Mouse (Mus musculus) MEL (cell line): Measurements from ENCODE around the gene Hcn2. TPM values are rescaled to one million over a fixed set of nuclear protein-coding genes. Genes with fewer than 3 reads are reported as not detected.

Experiments used
- DNase-seq: peaks from one replicate; pipeline ENCODE4 v3.0.0; 2011; ENCODE audit warnings: low read depth, low spot score
- H3K27ac ChIP-seq: 2 replicates; pipeline ENCODE4 v1.5.1; 2012; ENCODE audit warnings: low read depth, mild to moderate bottlenecking, control low read depth, low read length, moderate library complexity; ENCODE audit not compliant: control insufficient read depth
- H3K27me3 ChIP-seq, 2 experiments: fragments of 150-350 bp in 1 of 2; sonication (generic) in 1 of 2; 2 replicates each; pipeline ENCODE4 v1.6.1; 2012; ENCODE audit warnings: low read length in 2 of 2, mild to moderate bottlenecking in 2 of 2, improper control_type of control experiment in 1 of 2, moderate library complexity in 1 of 2; ENCODE audit not compliant: insufficient read depth in 2 of 2, control insufficient read depth in 1 of 2
- H3K36me3 ChIP-seq, 2 experiments: 2 replicates each; pipeline ENCODE4 v1.6.1; 2012 to 2014; ENCODE audit warnings: low read length in 2 of 2, improper control_type of control experiment in 1 of 2, inconsistent platforms in 1 of 2, mild to moderate bottlenecking in 1 of 2; ENCODE audit not compliant: insufficient read depth in 2 of 2, control insufficient read depth in 1 of 2
- H3K4me1 ChIP-seq, 2 experiments: fragments of 150-350 bp in 1 of 2; sonication (generic) in 1 of 2; 2 replicates each; pipeline ENCODE4 v1.6.1; 2012; ENCODE audit warnings: low read length in 2 of 2, improper control_type of control experiment in 1 of 2, mild to moderate bottlenecking in 1 of 2; ENCODE audit not compliant: insufficient read depth in 2 of 2, control insufficient read depth in 1 of 2
- H3K4me3 ChIP-seq, 2 experiments: fragments of 150-350 bp in 1 of 2; sonication (generic) in 1 of 2; 2 replicates each; pipeline ENCODE4 v1.5.1; 2012; ENCODE audit warnings: low read depth in 2 of 2, low read length in 2 of 2, mild to moderate bottlenecking in 2 of 2, moderate library complexity in 2 of 2, control low read depth in 1 of 2, improper control_type of control experiment in 1 of 2; ENCODE audit not compliant: control insufficient read depth in 1 of 2, insufficient read depth in 1 of 2
- H3K79me2 ChIP-seq: 2 replicates; pipeline ENCODE4 v1.6.1; 2012; ENCODE audit warnings: mild to moderate bottlenecking, low read length, moderate library complexity; ENCODE audit not compliant: control insufficient read depth, poor library complexity, insufficient read depth
- H3K9ac ChIP-seq: 2 replicates; pipeline ENCODE4 v1.6.1; 2012; ENCODE audit warnings: low read depth, mild to moderate bottlenecking, control low read depth, low read length, moderate library complexity; ENCODE audit not compliant: control insufficient read depth, poor library complexity, severe bottlenecking
- H3K9me3 ChIP-seq: fragments of 150-350 bp; sonication (generic); replicated peaks from 2 replicates; pipeline ENCODE4 v1.6.1; 2012; ENCODE audit warnings: mild to moderate bottlenecking, low read length, improper control_type of control experiment, moderate library complexity; ENCODE audit not compliant: insufficient read depth
- BHLHE40 ChIP-seq: IDR thresholded peaks from 2 replicates; pipeline ENCODE4 v1.6.1; 2012; ENCODE audit warnings: low read depth, mild to moderate bottlenecking, inconsistent platforms, low read length, improper control_type of control experiment, borderline replicate concordance
- E2F4 ChIP-seq: IDR thresholded peaks from 2 replicates; pipeline ENCODE4 v1.6.1; 2011; ENCODE audit warnings: low read depth, low read length, improper control_type of control experiment, borderline replicate concordance
- ELF1 ChIP-seq: IDR thresholded peaks from 2 replicates; pipeline ENCODE4 v1.6.1; 2014; ENCODE audit warnings: low read depth, mild to moderate bottlenecking, inconsistent platforms, low read length, improper control_type of control experiment, moderate library complexity
- EP300 ChIP-seq, 2 experiments: IDR thresholded peaks; 2 replicates each; pipeline ENCODE4 v1.6.1; 2011; ENCODE audit warnings: improper control_type of control experiment in 2 of 2, low read length in 2 of 2, low read depth in 1 of 2, mild to moderate bottlenecking in 1 of 2
- GATA1 ChIP-seq: IDR thresholded peaks from 2 replicates; pipeline ENCODE4 v1.6.1; 2011; ENCODE audit warnings: low read depth, low read length, improper control_type of control experiment
- HCFC1 ChIP-seq: IDR thresholded peaks from 2 replicates; pipeline ENCODE4 v1.6.1; 2012; ENCODE audit warnings: low read depth, mild to moderate bottlenecking, inconsistent platforms, low read length, improper control_type of control experiment, moderate library complexity
- JUND ChIP-seq: IDR thresholded peaks from 2 replicates; pipeline ENCODE4 v1.6.1; 2011; ENCODE audit warnings: low read depth, mild to moderate bottlenecking, improper control_type of control experiment, low read length
- MAX ChIP-seq: IDR thresholded peaks from 2 replicates; pipeline ENCODE4 v1.6.1; 2011; ENCODE audit warnings: low read length, improper control_type of control experiment
- MEF2A ChIP-seq: IDR thresholded peaks from 2 replicates; pipeline ENCODE4 v1.6.1; 2014; ENCODE audit warnings: low read depth, mild to moderate bottlenecking, inconsistent platforms, low read length, improper control_type of control experiment; ENCODE audit not compliant: poor library complexity, insufficient replicate concordance, severe bottlenecking; ENCODE audit errors: extremely low read depth
- MXI1 ChIP-seq: IDR thresholded peaks from 2 replicates; pipeline ENCODE4 v1.6.1; 2011; ENCODE audit warnings: mild to moderate bottlenecking, low read depth, low read length, improper control_type of control experiment
- NELFE ChIP-seq: IDR thresholded peaks from 2 replicates; pipeline ENCODE4 v1.6.1; 2011; ENCODE audit warnings: low read depth, low read length, improper control_type of control experiment
- NRF1 ChIP-seq: IDR thresholded peaks from 2 replicates; pipeline ENCODE4 v1.6.1; 2014; ENCODE audit warnings: low read depth, mild to moderate bottlenecking, inconsistent platforms, low read length, improper control_type of control experiment, moderate library complexity; ENCODE audit not compliant: poor library complexity, insufficient read depth, severe bottlenecking
- POLR2A ChIP-seq, 2 experiments: IDR thresholded peaks; 2 replicates each; pipeline ENCODE4 v1.6.1; 2011 to 2012; ENCODE audit warnings: low read length in 2 of 2, mild to moderate bottlenecking in 2 of 2, control low read depth in 1 of 2, improper control_type of control experiment in 1 of 2, low read depth in 1 of 2, moderate library complexity in 1 of 2; ENCODE audit not compliant: control insufficient read depth in 1 of 2, insufficient read depth in 1 of 2, poor library complexity in 1 of 2
- POLR2AphosphoS2 ChIP-seq: IDR thresholded peaks from 2 replicates; pipeline ENCODE4 v1.6.1; 2011; ENCODE audit warnings: low read length, improper control_type of control experiment
- POLR2AphosphoS5 ChIP-seq: IDR thresholded peaks from 2 replicates; pipeline ENCODE4 v1.6.1; 2012; ENCODE audit warnings: low read depth, borderline replicate concordance, mild to moderate bottlenecking, inconsistent platforms, low read length, moderate library complexity, mixed read lengths
- RCOR1 ChIP-seq: IDR thresholded peaks from 2 replicates; pipeline ENCODE4 v1.6.1; 2012; ENCODE audit warnings: low read depth, mild to moderate bottlenecking, inconsistent platforms, low read length, improper control_type of control experiment
- SIN3A ChIP-seq: IDR thresholded peaks from 2 replicates; pipeline ENCODE4 v1.6.1; 2012; ENCODE audit warnings: low read length, improper control_type of control experiment, inconsistent platforms
- SMC3 ChIP-seq: IDR thresholded peaks from 2 replicates; pipeline ENCODE4 v1.6.1; 2011; ENCODE audit warnings: low read depth, low read length, improper control_type of control experiment
- TAL1 ChIP-seq: IDR thresholded peaks from 2 replicates; pipeline ENCODE4 v1.6.1; 2012; ENCODE audit warnings: mild to moderate bottlenecking, inconsistent platforms, low read length, moderate library complexity, mixed read lengths
- TBP ChIP-seq: IDR thresholded peaks from 2 replicates; pipeline ENCODE4 v1.8.0; 2011; ENCODE audit warnings: low read depth, low read length, improper control_type of control experiment
- USF2 ChIP-seq, 2 experiments: IDR thresholded peaks; 2 replicates each; pipeline ENCODE4 v1.6.1; 2011 to 2012; ENCODE audit warnings: improper control_type of control experiment in 2 of 2, low read length in 2 of 2, borderline replicate concordance in 1 of 2, inconsistent platforms in 1 of 2, low read depth in 1 of 2, mild to moderate bottlenecking in 1 of 2; ENCODE audit not compliant: insufficient read depth in 1 of 2
- ZKSCAN1 ChIP-seq: IDR thresholded peaks from 2 replicates; pipeline ENCODE4 v1.6.1; 2012; ENCODE audit warnings: low read depth, mild to moderate bottlenecking, inconsistent platforms, low read length, improper control_type of control experiment, moderate library complexity
- ZMIZ1 ChIP-seq: IDR thresholded peaks from 2 replicates; pipeline ENCODE4 v1.6.1; 2012; ENCODE audit warnings: low read depth, mild to moderate bottlenecking, inconsistent platforms, low read length, improper control_type of control experiment, moderate library complexity
- polyA plus RNA-seq, 2 experiments: library from polyadenylated mRNA; stranded (reverse) in 1 of 2; unstranded in 1 of 2; fragments of >175 nt in 1 of 2; fragments of >200 nt in 1 of 2; gene quantifications; 2 replicates each; pipeline versions ENCODE4 v1.2.1 to v1.2.4; 2012; ENCODE audit warnings: low replicate concordance in 2 of 2, low read depth in 1 of 2; ENCODE audit not compliant: insufficient read length in 2 of 2, insufficient read depth in 1 of 2, missing spikeins in 1 of 2
- total RNA-seq: library from RNA; depleted of rRNA; stranded (reverse); fragments of 300-350 nt; gene quantifications from 2 replicates; pipeline ENCODE4 v1.2.3, GENCODE M21; 2012

Gene Hcn2
- total and polyA plus RNA-seq, 3 experiments = 0.42 to 1.6 TPM; not detected in 1

GRCm38 (mm10) chr10:79668771-79669575 lies 47.5 kb upstream of the Hcn2 start, which contains the start of gene Tpgs1 (continued):
- TF ChIP-seq HCFC1 (peak; percentile 88), POLR2A (IDR thresholded peaks at IDR 0.05; ENCODE audit: control insufficient read depth in 1 of 2, insufficient read depth in 1 of 2, low read depth in 1 of 2, low read length in 2 of 2, poor library complexity in 1 of 2) (0 out of 4 replicates have a peak, but pooled peaks of 1 of the 2 experiments have one; percentile 49), JUND (no peak), MXI1 (0 out of 2 replicates have a peak, but pooled peaks have one; percentile 33)

DNA sequence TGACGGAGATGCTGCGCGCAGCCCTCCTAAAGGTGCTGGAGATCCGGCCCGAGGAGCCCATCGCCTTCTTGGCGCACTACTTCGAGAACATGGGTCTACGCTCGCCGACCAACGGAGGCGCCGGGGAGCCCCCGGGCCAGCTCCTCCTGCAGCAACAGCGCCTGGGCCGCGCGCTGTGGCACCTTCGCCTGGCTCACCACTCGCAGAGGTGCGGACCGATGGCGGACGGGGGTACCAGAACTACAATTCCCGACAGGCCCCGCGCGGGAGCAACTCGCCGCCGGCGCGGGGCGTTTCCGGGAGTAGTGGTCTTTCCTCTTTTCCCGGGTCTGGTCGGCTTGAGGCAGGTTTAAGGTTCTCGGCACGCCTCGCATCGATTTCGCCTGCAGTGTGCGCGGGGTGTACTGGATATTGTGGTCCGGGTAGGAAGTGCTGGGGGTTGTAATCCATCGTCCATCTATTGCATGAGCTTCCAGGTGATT lies 46.8 kb upstream of the Hcn2 start:
- Histone ChIP-seq H3K9me3 (no peaks in the 10 kb centered on the region), H3K4me3 (peak overlapping the region; percentile 60 to 88), H3K9ac (peak overlapping the region; percentile 85), H3K27me3 (no peaks in the 10 kb centered on the region), H3K79me2 (peaks cover 11% of the 10 kb centered on the region), H3K36me3 (peaks cover 0 to 4% of the 10 kb centered on the region in 2 experiments; a peak in 1 of 4 replicates), H3K4me1 (peaks cover 0 to 9% of the 10 kb centered on the region in 2 experiments; a peak in 3 of 4 replicates), H3K27ac (peak overlapping the region; percentile 44)
- TF ChIP-seq TAL1 = no peak
- no peak for TF ChIP-seq NELFE
- TF ChIP-seq SMC3 = no peak
- no peak for TF ChIP-seq POLR2AphosphoS2
- peak; percentile 50; the same call in 1 of the 2 replicates for TF ChIP-seq SIN3A
- TF ChIP-seq E2F4 = no peak
- no peak for TF ChIP-seq JUND
- peak; percentile 41; the same call in 1 of the 2 replicates for TF ChIP-seq NRF1
- no peak for TF ChIP-seq GATA1
- peak; percentile 85 for TF ChIP-seq HCFC1
- no peak for TF ChIP-seq ZKSCAN1
- TF ChIP-seq TBP = no peak
- TF ChIP-seq ZMIZ1 = no peak
- TF ChIP-seq USF2 (IDR thresholded peaks at IDR 0.05; ENCODE audit: borderline replicate concordance in 1 of 2, insufficient read depth in 1 of 2, low read depth in 1 of 2, low read length in 2 of 2) = no peak
- 0 out of 2 replicates have a peak, but pooled peaks have one; percentile 5 for TF ChIP-seq MAX
- no peak for TF ChIP-seq RCOR1
- 0 out of 4 replicates have a peak, but pooled peaks have one; percentile 1 to 38 for TF ChIP-seq POLR2A (IDR thresholded peaks at IDR 0.05; ENCODE audit: control insufficient read depth in 1 of 2, insufficient read depth in 1 of 2, low read depth in 1 of 2, low read length in 2 of 2, poor library complexity in 1 of 2)
- no peak for TF ChIP-seq EP300 (IDR thresholded peaks at IDR 0.05; ENCODE audit: low read depth in 1 of 2, low read length in 2 of 2)
- TF ChIP-seq ELF1 = peak; percentile 87
- TF ChIP-seq MXI1 = peak; percentile 34; the same call in 1 of the 2 replicates
- no peak for TF ChIP-seq MEF2A
- no peak for TF ChIP-seq POLR2AphosphoS5
- TF ChIP-seq BHLHE40 = no peak
- peak; percentile 80 for DNase-seq
